In genomic region chr7:24561450-24561849, GRCm38 (mm10) we compare ENCODE assay signal across 35 mouse cellular contexts. TPM values are rescaled to one million over a fixed set of nuclear protein-coding genes. Genes with fewer than 3 reads are reported as not detected.
"Had no signal": no experiment of that assay in that cellular context is flagged by ENCODE, and none has a peak within 500 bp of the region (broad histone marks: within the 10 kb centered on the region; RNA-seq: fewer than 3 reads in every experiment).

No protein-coding gene starts in this region.

- H3K4me2 ChIP-seq: heart, embryonic 11.5 days; heart, embryonic 13.5 days; heart, embryonic 15.5 days; hindbrain, embryonic 12.5 days; hindbrain, embryonic 14.5 days; intestine, embryonic 15.5 days; limb, embryonic 12.5 days had no signal

- H3K27ac ChIP-seq: heart, adult 2 months; heart, embryonic 13.5 days; heart, embryonic 15.5 days; hindbrain, embryonic 10.5 days; hindbrain, embryonic 12.5 days; hindbrain, embryonic 14.5 days; intestine, embryonic 15.5 days; limb, embryonic 10.5 days; limb, embryonic 12.5 days had no signal

- H3K4me1 ChIP-seq: heart, embryonic 13.5 days; heart, embryonic 15.5 days; hindbrain, embryonic 10.5 days; hindbrain, embryonic 12.5 days; intestine, embryonic 15.5 days; limb, embryonic 10.5 days; limb, embryonic 12.5 days had no signal

- DNase-seq: gastrocnemius, postnatal 14 days; gastrocnemius, postnatal 36 days; heart, adult 11 months; heart, adult 2 months; heart, postnatal 14 days; heart, postnatal 36 days; kidney, adult 18-20 months; kidney, adult 8-10 months; kidney, postnatal 10 days; kidney, postnatal 25 days; kidney, postnatal 4 days; layer of hippocampus, adult 9-11 months; layer of hippocampus, postnatal 36 days; liver had no signal

- H3K4me3 ChIP-seq: heart, adult 2 months; heart, embryonic 13.5 days; heart, embryonic 15.5 days; hindbrain, embryonic 10.5 days; hindbrain, embryonic 12.5 days; intestine, embryonic 15.5 days; limb, embryonic 10.5 days; limb, embryonic 12.5 days had no signal

- H3K9ac ChIP-seq: heart, embryonic 13.5 days; heart, embryonic 15.5 days; hindbrain, embryonic 12.5 days; hindbrain, embryonic 14.5 days; intestine, embryonic 15.5 days; limb, embryonic 12.5 days had no signal

- H3K27me3 ChIP-seq: heart, embryonic 13.5 days; heart, embryonic 15.5 days; hindbrain, embryonic 12.5 days; intestine, embryonic 15.5 days; limb, embryonic 12.5 days had no signal

- H3K9me3 ChIP-seq: heart, embryonic 13.5 days; heart, embryonic 15.5 days; hindbrain, embryonic 10.5 days; hindbrain, embryonic 12.5 days; intestine, embryonic 15.5 days; limb, embryonic 10.5 days; limb, embryonic 12.5 days had no signal

- ATAC-seq: hindbrain, embryonic 16.5 days; inflammation-experienced regulatory T-cells, adult 6 months; intestine, embryonic 15.5 days; intestine, postnatal 0 days had no signal

RNA-seq across cellular contexts. Expression of gene Pinlyp, which starts 15.5 kb away (rescaled TPM):
- total RNA-seq: gastrocnemius, adult 18-20 months; gastrocnemius, adult 8-10 months; gastrocnemius, postnatal 14 days; gastrocnemius, postnatal 36 days; heart, adult 2 months; heart, postnatal 14 days; heart, postnatal 36 days; layer of hippocampus, adult 18-20 months; layer of hippocampus, postnatal 14 days; layer of hippocampus, postnatal 36 days; left cerebral cortex, adult 18-20 months; left cerebral cortex, adult 8-10 months; left cerebral cortex, postnatal 14 days; left cerebral cortex, postnatal 36 days had no signal
- polyA plus RNA-seq: heart, adult 2 months; heart, embryonic 11.5 days; heart, embryonic 13.5 days; heart, embryonic 15.5 days; heart, postnatal 0 days; hindbrain, embryonic 10.5 days; hindbrain, embryonic 12.5 days; hindbrain, embryonic 14.5 days; hindbrain, embryonic 16.5 days; inflammation-experienced regulatory T-cells, adult 6 months; intestine, embryonic 15.5 days; intestine, postnatal 0 days; limb, embryonic 10.5 days; limb, embryonic 12.5 days had no signal
